Mouse (Mus musculus) embryonic fibroblast, embryonic 13.5 days (primary cell): ENCODE results near the gene Entpd4b.
"Not testable (repeated sequence)": the region's sequence is repeated elsewhere in the genome, so short reads cannot be mapped to it uniquely, and the experiment has no call there.

Source experiments
- CTCF ChIP-seq: IDR thresholded peaks from 2 replicates; pipeline ENCODE4 v1.5.1; 2011; ENCODE audit warnings: mild to moderate bottlenecking, control low read depth, low read length, moderate library complexity, borderline replicate concordance; ENCODE audit not compliant: insufficient read depth
- POLR2A ChIP-seq: IDR thresholded peaks from 2 replicates; pipeline ENCODE4 v1.6.1; 2011; ENCODE audit warnings: low read depth, mild to moderate bottlenecking, control low read depth, low read length, moderate library complexity

- not testable (repeated sequence) for TF ChIP-seq CTCF, POLR2A
These were observed 1.6 kb downstream of the Entpd4b start for GRCm38 (mm10) chr14:69556820-69557219.
